Mouse (Mus musculus) ES-E14 (cell line): ENCODE measurements around the gene Omp.

Experiments used
- HCFC1 ChIP-seq: IDR thresholded peaks from 2 replicates; pipeline ENCODE4 v1.6.1; 2012; ENCODE audit warnings: low read length, inconsistent platforms, borderline replicate concordance; ENCODE audit not compliant: insufficient read depth
- MAFK ChIP-seq: IDR thresholded peaks from 2 replicates; pipeline ENCODE4 v1.6.1; 2014; ENCODE audit warnings: mild to moderate bottlenecking, low read depth, low read length, inconsistent platforms; ENCODE audit not compliant: insufficient read depth
- ZNF384 ChIP-seq: IDR thresholded peaks from 2 replicates; pipeline ENCODE4 v1.6.1; 2012; ENCODE audit warnings: low read depth, low read length, inconsistent platforms

- no peak for TF ChIP-seq MAFK
- TF ChIP-seq ZNF384, result no peak
- TF ChIP-seq HCFC1, result no peak
Observed at GRCm38 (mm10) chr7:98137583-98137982, 7.7 kb downstream of the Omp start.
